Mouse (Mus musculus): ENCODE results near the gene Ank2.
A peak's percentile ranks its signal among the peaks of the same experiment; 100 is the strongest.

The Ank2 gene

DNA sequence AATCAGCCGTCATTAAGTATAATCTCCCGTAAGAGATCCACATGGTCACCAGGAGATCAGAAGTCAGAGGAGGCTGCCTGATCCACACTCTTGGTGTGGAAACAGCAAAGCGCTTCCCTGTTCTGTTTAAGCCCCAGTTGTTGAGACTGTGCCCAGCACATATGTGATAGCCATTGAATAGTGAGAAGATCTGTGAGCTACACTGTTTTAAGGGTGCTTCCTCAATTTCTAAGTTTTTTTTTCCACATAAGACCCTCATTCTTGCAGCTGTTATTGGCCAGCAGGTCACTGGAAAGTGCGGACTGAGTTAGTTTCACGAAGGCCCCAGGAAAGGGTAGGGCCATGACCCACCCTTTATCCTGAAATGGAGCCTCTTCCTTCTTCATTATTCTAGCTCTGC, 216.9 kb downstream of the Ank2 start:
- peak; percentile 94 for DNase-seq

DNA sequence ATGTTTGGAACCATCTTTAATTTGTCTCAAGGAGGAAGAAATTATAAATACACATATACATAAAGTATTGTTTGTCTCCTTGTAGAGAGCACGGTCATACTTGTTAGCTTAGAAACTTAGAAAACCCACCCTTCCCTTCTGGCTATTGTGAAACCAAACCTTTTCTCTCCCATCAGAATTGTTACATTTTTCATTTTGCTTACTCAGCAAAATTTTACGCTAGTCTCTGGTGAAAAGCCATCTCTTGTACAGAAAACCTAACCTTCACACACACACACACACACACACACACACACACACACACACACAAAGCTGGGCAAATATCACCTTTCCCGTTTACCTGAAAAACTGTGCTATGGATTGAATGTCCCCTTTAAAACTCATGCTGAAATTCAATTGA, 217.8 kb downstream of the Ank2 start:
- DNase-seq = no peak

DNA sequence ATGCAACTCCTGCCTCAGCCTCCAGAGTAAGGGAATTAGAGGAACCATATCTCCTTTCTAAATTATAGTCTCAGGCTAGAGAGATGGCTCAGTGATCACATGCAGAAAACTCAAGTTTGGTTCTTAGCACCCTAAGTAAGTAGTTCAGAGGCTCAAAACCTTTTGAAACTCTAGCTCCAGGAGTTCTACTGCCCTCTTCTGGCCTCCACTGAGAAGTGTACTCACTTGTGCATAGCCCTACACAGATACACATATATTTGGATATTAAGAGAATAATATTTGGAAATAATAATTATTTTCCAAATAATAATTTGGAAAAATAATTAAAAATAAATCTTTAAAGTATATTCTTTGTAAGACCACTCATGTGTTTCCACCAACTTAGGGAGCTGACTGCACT, 218.8 kb downstream of the Ank2 start:
- DNase-seq = peak; percentile 21

DNA sequence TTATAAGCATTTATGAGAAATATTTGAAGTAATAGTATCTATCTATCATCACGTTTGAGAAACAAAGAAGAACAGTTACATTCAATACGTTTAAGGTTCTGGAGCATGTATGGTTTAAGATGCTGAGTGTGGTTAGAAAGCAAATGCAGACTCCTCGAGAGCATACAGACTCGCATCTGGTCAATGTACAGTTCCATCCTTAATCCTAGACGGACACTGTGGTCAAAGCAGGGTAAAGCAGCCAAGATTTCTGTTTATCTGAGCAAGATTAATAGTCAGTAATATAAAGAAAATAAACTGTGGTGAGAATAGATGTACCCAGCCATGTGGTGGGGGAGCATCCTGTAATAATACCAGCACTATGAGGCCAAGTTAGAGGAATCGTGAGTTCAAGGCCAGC, 223.2 kb downstream of the Ank2 start:
- no peak for DNase-seq

DNA sequence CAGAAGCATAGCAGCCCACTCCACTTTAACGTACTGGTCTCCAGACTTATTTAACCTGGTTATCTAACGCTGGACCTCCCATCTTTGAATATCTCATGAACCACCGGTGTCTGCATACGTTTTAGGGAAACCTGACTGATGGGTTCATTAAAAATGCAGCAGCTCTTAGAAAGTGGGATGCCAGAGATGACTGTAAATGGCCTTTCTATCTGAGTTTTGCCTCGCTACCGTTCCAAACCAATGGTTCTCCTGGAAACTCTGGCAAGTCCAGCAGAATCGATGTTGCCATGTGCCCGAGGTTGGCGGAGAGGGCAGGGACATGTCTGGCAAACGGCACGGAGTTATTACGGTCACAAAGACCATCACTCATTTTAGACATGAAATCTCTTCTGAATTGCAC, 226.3 kb downstream of the Ank2 start:
- DNase-seq = peak; percentile 79

DNA sequence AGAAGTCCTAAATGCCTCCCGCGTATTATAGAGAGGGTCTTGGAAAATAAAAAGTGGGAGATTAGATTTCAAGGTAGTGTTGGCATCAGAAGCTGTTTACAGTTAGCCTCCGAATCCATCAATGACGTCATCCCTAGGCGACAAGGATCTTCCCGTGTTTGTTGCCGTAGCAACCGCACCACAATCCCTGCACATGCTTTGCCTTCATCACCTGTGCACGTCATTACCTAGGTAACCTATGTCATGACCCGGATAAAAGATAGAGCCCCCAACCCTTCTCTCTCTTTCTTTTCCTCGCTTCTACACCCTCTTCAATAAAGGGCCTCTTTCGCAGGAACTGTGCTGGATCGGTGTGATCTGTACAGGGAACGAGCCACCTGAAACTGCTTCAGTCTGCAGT, 229.5 kb downstream of the Ank2 start:
- peak; percentile 70 for DNase-seq

- DNase-seq = peak; percentile 83
Measured at GRCm38 (mm10) chr3:127267846-127268245, 231.3 kb downstream of the Ank2 start.

- DNase-seq = no peak
Measured at GRCm38 (mm10) chr3:127265732-127266131, 233.4 kb downstream of the Ank2 start.

DNA sequence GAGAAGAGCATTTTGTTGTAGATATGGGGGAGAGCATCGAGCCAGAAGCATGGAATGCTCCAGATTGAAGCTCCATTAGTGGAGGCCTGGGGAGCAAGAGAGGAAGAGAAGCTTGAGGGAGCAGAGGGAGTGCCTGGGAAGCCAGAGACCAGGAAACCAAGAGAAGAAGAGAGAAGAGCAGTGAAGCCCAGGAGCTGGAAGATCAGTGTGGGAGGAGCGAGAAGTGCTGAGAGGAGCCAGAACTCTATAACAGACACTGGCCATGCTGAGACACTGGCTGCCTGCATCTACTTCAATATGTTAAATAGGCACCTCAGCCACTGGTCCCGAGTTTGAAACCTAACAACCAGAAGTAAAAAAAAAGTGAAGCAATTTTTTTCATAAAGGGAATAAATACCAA, 234.0 kb downstream of the Ank2 start:
- DNase-seq = no peak

- DNase-seq = peak; percentile 55
Measured at GRCm38 (mm10) chr3:127260786-127261166, 238.4 kb downstream of the Ank2 start.

- DNase-seq = peak; percentile 24
Measured at GRCm38 (mm10) chr3:127260007-127260785, 239.0 kb downstream of the Ank2 start.

GRCm38 (mm10) chr3:127258466-127259075, 240.6 kb downstream of the Ank2 start:
- no peak for DNase-seq

DNA sequence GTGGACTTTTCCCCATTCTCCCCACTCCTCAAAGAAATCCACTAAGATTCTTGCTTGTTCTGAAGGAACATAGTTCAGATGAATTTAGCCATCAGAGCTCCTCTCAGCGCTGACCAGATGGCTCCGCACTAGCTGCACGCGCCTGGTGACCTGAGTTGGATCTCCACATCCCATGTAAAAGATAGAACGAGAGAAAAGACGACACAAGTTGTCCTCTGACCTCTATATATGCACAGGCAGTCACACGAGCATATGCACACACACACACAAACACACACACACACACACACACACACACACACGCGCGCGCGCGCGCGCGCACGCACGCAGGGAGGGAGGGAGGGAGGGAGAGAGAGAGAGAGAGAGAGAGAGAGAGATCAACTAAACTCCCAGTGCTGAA, 241.2 kb downstream of the Ank2 start:
- DNase-seq = peak; percentile 89

- DNase-seq = peak; percentile 97
Measured at GRCm38 (mm10) chr3:127257279-127257925, 241.7 kb downstream of the Ank2 start.

GRCm38 (mm10) chr3:127256681-127257080, 242.5 kb downstream of the Ank2 start:
- DNase-seq = no peak

DNA sequence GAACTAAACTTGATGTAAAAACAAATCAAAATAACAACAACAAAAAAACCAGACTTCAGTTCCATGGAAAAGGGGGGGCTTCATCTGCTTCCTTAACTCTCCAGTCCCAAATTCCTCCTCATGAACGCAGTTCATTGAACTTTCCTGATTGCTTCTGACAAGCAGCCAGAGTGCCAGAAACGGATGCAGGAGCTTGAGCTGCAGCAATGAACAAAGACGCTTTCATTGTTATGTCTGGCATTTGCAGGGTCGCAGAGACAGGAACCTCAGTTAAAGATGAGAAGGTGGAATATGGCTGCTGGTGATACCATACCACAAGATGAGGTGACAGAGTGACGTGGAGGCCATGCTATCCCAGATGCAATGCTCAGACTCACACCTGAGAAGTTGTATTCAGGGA, 248.2 kb downstream of the Ank2 start:
- no peak for DNase-seq

DNA sequence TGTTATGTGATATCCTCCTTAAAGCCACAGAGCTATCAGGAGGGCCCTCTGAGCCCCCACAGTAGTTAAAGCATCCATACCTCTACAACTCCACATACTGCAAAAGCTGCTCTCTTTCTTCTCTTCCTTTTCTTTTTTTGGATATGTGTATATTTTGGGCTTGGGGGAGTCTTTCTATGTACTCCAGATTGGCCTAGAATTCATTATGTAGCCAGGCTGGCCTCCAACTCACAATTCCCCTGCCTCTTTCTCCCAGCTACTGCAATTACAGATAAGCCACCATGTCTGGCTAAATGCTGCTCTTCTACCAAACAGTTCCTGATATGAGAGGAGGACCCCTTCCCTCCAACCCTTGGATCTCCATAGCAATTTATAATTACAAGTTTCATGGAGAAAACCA, 250.5 kb downstream of the Ank2 start:
- no peak for DNase-seq

- peak; percentile 91 for DNase-seq
Measured at GRCm38 (mm10) chr3:127246989-127247708, 252.0 kb downstream of the Ank2 start.

- no peak for DNase-seq
Measured at GRCm38 (mm10) chr3:127243928-127244642, 255.1 kb downstream of the Ank2 start.

DNA sequence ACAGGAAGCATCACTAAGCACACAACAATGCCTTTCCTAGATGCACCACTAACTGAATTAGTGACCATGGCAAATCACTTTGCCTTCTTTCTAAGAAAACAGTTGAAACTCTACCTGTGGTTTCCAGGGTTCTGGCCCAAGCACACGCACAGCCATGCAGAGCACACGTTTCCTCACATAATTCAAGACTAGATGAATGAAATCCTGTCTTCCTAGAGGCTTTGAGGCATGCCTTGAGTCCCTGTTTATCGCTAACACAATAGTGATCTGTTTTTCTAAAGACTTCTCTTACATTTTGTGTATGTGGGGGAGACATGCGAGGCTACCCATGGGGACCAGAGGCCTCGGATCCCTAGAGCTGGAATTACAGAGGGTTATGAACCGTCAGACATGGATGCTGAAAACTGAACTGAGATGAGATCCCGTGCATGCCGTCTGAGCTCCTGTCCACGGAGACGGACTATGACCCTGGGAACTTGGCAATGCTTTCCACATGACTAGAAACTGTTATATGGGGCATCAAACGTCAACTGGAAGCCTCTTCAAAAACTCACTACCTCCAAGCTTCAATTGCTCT, 256.8 kb downstream of the Ank2 start:
- DNase-seq = no peak

GRCm38 (mm10) chr3:127235271-127235670, 263.9 kb downstream of the Ank2 start:
- no peak for DNase-seq

Measured in heart, adult 11 months (tissue).